Mouse (Mus musculus) A20 (cell line): ENCODE measurements at regions not wholly inside any gene's neighbourhood (a gene's known extent, or its start where the extent isn't known, plus 50 kb on each side); places are given as distances from the start of the nearest gene placed in this dataset.

Experiments
- DNase-seq: peaks from one replicate; pipeline ENCODE4 v3.0.0-alpha.2; 2011; ENCODE audit warnings: low read depth, low spot score

- DNase-seq = no peak
Measured at GRCm38 (mm10) chr14:25401104-25401963, 57.7 kb upstream of the Zmiz1 start.

- no peak for DNase-seq
Measured at GRCm38 (mm10) chr14:25402409-25402808, 56.6 kb upstream of the Zmiz1 start.

- DNase-seq = no peak
Measured at GRCm38 (mm10) chr14:25405191-25405590, 53.8 kb upstream of the Zmiz1 start.

- no peak for DNase-seq
Measured at GRCm38 (mm10) chr14:25406059-25406458, 52.9 kb upstream of the Zmiz1 start.

DNA sequence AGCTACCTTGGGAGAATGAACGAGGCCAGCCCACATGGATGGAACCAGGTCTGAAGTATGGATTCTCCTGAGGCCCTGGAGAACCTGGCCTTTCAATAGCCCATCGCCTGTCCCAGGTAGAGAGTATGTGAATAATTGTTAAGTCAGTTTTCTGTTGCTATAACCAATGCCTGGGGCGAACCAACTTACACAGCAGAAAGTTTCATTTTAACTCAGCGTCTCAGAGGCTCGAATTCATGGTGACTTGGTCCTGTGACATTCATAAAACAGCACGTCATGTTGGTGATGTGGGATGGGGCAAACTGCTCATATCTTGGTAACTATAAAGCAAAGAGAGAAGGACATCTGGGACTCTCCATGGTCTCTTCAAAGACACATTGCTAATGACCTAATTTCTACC, 52.4 kb upstream of the Zmiz1 start:
- DNase-seq = no peak

DNA sequence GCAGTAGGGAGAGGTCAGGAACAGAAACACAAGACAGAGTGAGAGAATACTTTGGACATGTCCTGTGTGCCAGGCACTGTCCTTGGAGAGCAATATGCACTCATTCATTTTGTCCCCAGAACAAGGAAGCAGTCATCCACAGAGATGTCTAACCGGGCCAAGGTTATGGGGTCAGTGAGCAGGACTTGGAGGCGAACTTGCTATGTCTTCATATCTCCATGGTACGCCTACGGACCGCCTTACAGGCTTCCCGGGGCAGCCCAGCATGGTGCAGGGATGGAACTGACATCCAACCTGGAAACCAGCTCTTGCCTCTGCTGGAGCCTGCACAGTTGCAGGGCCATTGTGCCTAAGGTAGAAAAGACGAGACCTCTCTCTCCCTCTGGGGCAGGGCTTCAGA, 51.9 kb upstream of the Zmiz1 start:
- DNase-seq = no peak
